Mouse (Mus musculus) liver, postnatal 0 days (tissue): ENCODE data around the gene Ndufb10.

Experiments used
- CTCF ChIP-seq: sonication (generic); IDR thresholded peaks from 2 replicates; pipeline ENCODE4 v1.5.1; 2016; ENCODE audit warnings: antibody characterized with exemption, low read depth
- EP300 ChIP-seq: IDR thresholded peaks from 2 replicates; pipeline ENCODE4 v1.6.1; 2016; ENCODE audit warnings: antibody characterized with exemption, low read depth, mild to moderate bottlenecking

DNA sequence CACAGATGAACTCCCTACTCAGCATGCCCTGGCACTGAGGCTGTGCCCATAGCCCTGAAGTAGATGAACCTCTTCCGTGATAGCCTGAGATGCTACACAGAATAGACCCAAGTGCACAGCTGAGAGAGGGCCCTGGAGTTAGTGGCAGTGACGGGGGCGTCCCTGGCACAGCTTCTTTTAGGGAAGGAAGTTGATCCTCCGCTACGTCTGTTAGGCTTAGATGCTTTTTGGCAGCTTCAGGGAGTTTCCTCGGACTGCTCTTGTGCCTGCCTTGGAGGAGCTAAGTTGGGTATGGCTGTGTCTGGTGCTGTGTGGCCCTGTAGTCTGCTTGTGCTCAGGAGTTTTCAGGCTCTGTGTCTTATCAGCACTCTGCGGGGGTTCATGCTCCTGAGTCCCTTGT lies 50.0 kb downstream of the Ndufb10 start:
- TF ChIP-seq CTCF (no peak), EP300 (no peak)
